16 mouse cellular contexts compared by ENCODE assay signal in genomic region chr2:29635966-29636507, GRCm38 (mm10).
"Had no signal": no experiment of that assay in that cellular context is flagged by ENCODE, and none has a peak within 500 bp of the region (broad histone marks: within the 10 kb centered on the region; RNA-seq: fewer than 3 reads in every experiment).

No protein-coding gene starts in this region.

- H3K4me2 ChIP-seq: liver, embryonic 11.5 days; liver, embryonic 15.5 days; midbrain, embryonic 15.5 days; neural tube, embryonic 13.5 days; stomach, embryonic 15.5 days had no signal

- H3K9me3 ChIP-seq: limb, embryonic 10.5 days; liver, embryonic 15.5 days; midbrain, embryonic 15.5 days; neural tube, embryonic 13.5 days; stomach, embryonic 15.5 days had no signal

- DNase-seq: kidney, postnatal 10 days; kidney, postnatal 4 days; lung, adult 2 months; lung, postnatal 36 days; retina, postnatal 1 day; right cerebral cortex, postnatal 14 days; thymus, adult 2 months; thymus, postnatal 25 days had no signal

- H3K27ac ChIP-seq: left cerebral cortex, adult 2 months; limb, embryonic 10.5 days; liver, embryonic 15.5 days; midbrain, embryonic 15.5 days; neural tube, embryonic 13.5 days; stomach, embryonic 15.5 days had no signal

- H3K27me3 ChIP-seq: liver, embryonic 15.5 days; midbrain, embryonic 15.5 days; neural tube, embryonic 13.5 days; stomach, embryonic 15.5 days had no signal

- H3K4me3 ChIP-seq: left cerebral cortex, adult 2 months; limb, embryonic 10.5 days; liver, embryonic 15.5 days; midbrain, embryonic 15.5 days; neural tube, embryonic 13.5 days; stomach, embryonic 15.5 days had no signal

- H3K9ac ChIP-seq: liver, embryonic 15.5 days; midbrain, embryonic 15.5 days; neural tube, embryonic 13.5 days; stomach, embryonic 15.5 days had no signal

- ATAC-seq: lung, postnatal 0 days; midbrain, embryonic 15.5 days had no signal

- H3K36me3 ChIP-seq: liver, embryonic 15.5 days; midbrain, embryonic 15.5 days; neural tube, embryonic 13.5 days; stomach, embryonic 15.5 days had no signal
